Mouse (Mus musculus) spleen, adult 18-20 months (tissue): Measurements from ENCODE around the gene Gm21870.
"Not testable (repeated sequence)": the region's sequence is repeated elsewhere in the genome, so short reads cannot be mapped to it uniquely, and the experiment has no call there.

Experiments used
- DNase-seq, 2 experiments: peaks; one replicate each; pipeline ENCODE4 v3.0.0; 2022; ENCODE audit warnings: mixed read lengths in 2 of 2

Gene Gm21870

DNA sequence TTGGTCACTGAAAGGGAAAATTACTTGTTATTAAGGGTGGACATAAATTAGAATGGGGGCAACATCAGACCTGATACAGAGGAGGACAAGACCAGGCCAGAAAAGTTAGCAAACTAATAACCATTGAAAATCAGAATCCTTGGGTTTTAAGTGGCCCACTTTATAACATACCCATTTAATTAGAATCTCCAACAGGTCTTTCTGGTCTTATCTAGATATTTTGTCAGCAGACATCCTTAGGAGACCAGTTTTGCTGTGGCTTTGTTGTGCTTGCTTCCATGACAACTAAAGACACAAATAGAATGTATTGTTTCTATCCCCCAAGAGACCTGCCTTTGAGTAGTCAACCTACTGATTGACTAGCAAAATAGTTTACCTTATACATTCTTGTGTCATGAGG, at the start of gene Gm21870:
Gene Gm21870 (minus strand): TSS at position 101 of the 400 bp plus-strand sequence.
- not testable (repeated sequence) for DNase-seq

DNA sequence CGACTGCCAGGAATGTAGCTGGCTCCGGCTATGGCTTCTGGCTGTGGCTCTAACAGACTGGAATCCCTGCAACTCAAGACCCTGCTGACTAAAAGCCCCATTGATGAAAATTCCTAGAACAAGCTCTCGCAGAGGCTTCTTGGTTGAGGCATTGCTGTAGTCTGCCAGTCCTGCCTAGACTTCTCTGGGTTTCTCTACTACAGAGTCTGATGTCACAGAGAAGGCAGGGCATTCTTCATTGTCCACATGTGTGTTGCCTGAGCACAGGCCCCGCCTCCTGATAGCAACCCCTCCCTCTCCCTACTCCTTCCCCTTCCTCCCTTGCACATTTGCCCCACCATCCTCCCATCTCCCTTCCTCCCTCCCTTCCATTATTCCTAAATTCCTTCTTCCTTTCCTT, 30.2 kb downstream of the Gm21870 start, which contains the start of gene Btbd35f6:
Gene Btbd35f6 (minus strand): TSS at position 101 of the 400 bp plus-strand sequence.
- not testable (repeated sequence) for DNase-seq
